Mouse (Mus musculus): ENCODE results near the gene Arpc1b.

Gene Arpc1b

GRCm38 (mm10) chr5:145166536-145167305 is 52.7 kb downstream of the Arpc1b start, which contains the start of the genes Ptcd1 and Cpsf4:
TSS of gene Ptcd1 (minus strand) at chr5:145167108.
TSS of gene Cpsf4 (plus strand) at chr5:145167213.
- DNase-seq = peak; percentile 100

GRCm38 (mm10) chr5:145167306-145167661 is 53.3 kb downstream of the Arpc1b start:
- no peak for DNase-seq

- DNase-seq = peak; percentile 95
Observed at GRCm38 (mm10) chr5:145178461-145178980, 64.5 kb downstream of the Arpc1b start.
